In genomic region chr17:27557181-27557926, GRCm38 (mm10) we compare ENCODE assay signal across 8 mouse cellular contexts. TPM values are rescaled to one million over a fixed set of nuclear protein-coding genes. Genes with fewer than 3 reads are reported as not detected.
DNase-seq lines count a peak whose midpoint lies in the region; ATAC-seq lines count a peak whose summit lies in the region.

No protein-coding gene starts in this region.

- no peak for DNase-seq in heart, postnatal 14 days
- DNase-seq in MN1 (ENCODE audit: low spot score), result peak; percentile 80
- DNase-seq in forebrain, embryonic 11.5 days (ENCODE audit: low spot score), result peak; percentile 89
- peak; percentile 57 to 58 for DNase-seq in spleen, postnatal 14 days (ENCODE audit: low spot score in 2 of 2)
- DNase-seq in layer of hippocampus, postnatal 14 days (ENCODE audit: low spot score in 2 of 2), result no peak

- H3K27me3 ChIP-seq in heart, embryonic 13.5 days (replicated peaks), result no peaks in the 10 kb centered on the region
- no peaks in the 10 kb centered on the region for H3K27me3 ChIP-seq in forebrain, embryonic 11.5 days (ENCODE audit: control insufficient read depth, insufficient read depth, low read length)
- no peaks in the 10 kb centered on the region for H3K27me3 ChIP-seq in kidney, embryonic 16.5 days (ENCODE audit: insufficient read depth, low read length)

- H3K36me3 ChIP-seq in heart, embryonic 13.5 days, result peaks cover 21% of the 10 kb centered on the region
- peaks cover 3% of the 10 kb centered on the region; the same call in 1 of the 2 replicates for H3K36me3 ChIP-seq in forebrain, embryonic 11.5 days (ENCODE audit: control insufficient read depth, insufficient read depth, low read length)
- peaks cover 9% of the 10 kb centered on the region for H3K36me3 ChIP-seq in kidney, embryonic 16.5 days (ENCODE audit: insufficient read depth, low read length)
- H3K36me3 ChIP-seq in macrophage (ENCODE audit: inconsistent target), result peaks cover 9% of the 10 kb centered on the region; the same call in 1 of the 2 replicates

- peak overlapping the region; percentile 97 for H3K27ac ChIP-seq in heart, embryonic 13.5 days (replicated peaks)
- H3K27ac ChIP-seq in forebrain, embryonic 11.5 days (ENCODE audit: low read depth, low read length), result peak overlapping the region; percentile 96
- H3K27ac ChIP-seq in kidney, embryonic 16.5 days (ENCODE audit: low read length), result peak overlapping the region; percentile 96
- peak overlapping the region; percentile 68 for H3K27ac ChIP-seq in macrophage

- H3K4me2 ChIP-seq in heart, embryonic 13.5 days, result peak overlapping the region; percentile 86
- H3K4me2 ChIP-seq in forebrain, embryonic 11.5 days (ENCODE audit: low read depth, low read length, severe bottlenecking), result peak overlapping the region; percentile 91
- H3K4me2 ChIP-seq in kidney, embryonic 16.5 days (replicated peaks; ENCODE audit: low read depth, low read length), result peak overlapping the region; percentile 92

- H3K9me3 ChIP-seq in heart, embryonic 13.5 days, result no peaks in the 10 kb centered on the region
- no peaks in the 10 kb centered on the region for H3K9me3 ChIP-seq in forebrain, embryonic 11.5 days (ENCODE audit: control insufficient read depth, low read length)
- H3K9me3 ChIP-seq in kidney, embryonic 16.5 days (ENCODE audit: low read length), result no peaks in the 10 kb centered on the region

- peaks cover 64% of the 10 kb centered on the region for H3K4me1 ChIP-seq in heart, embryonic 13.5 days
- peaks cover 15% of the 10 kb centered on the region; the same call in 1 of the 2 replicates for H3K4me1 ChIP-seq in forebrain, embryonic 11.5 days (replicated peaks; ENCODE audit: control insufficient read depth, insufficient read depth, low read length)
- H3K4me1 ChIP-seq in kidney, embryonic 16.5 days (ENCODE audit: insufficient read depth, low read length), result peaks cover 47% of the 10 kb centered on the region

- intact Hi-C loops in heart, postnatal 14 days (cut with DNase I), result no loop called here

- peaks cover 48% of the 10 kb centered on the region for H3K79me2 ChIP-seq in macrophage (ENCODE audit: inconsistent target)

- WGBS in heart, embryonic 13.5 days, result under 1% methylated on average over 73 of the region's 75 CpGs
- WGBS in forebrain, embryonic 11.5 days, result under 1% methylated on average over 57 of the region's 75 CpGs
- under 1% methylated on average over 53 of the region's 75 CpGs for WGBS in kidney, embryonic 16.5 days
- WGBS in macrophage (ENCODE audit: missing documents), result under 1% methylated on average over 54 of the region's 75 CpGs

- no peak; the same call in 1 of the 2 replicates for ATAC-seq in heart, embryonic 13.5 days (ENCODE audit: extremely low read depth, insufficient number of reproducible peaks, low FRiP score, low TSS enrichment)
- peak; percentile 7; the same call in 1 of the 2 replicates for ATAC-seq in forebrain, embryonic 11.5 days (replicated peaks; ENCODE audit: low FRiP score)
- 0 out of 2 replicates have a peak, but pooled peaks have one; percentile 3 for ATAC-seq in kidney, embryonic 16.5 days (ENCODE audit: low FRiP score, low TSS enrichment)

- H3K4me3 ChIP-seq in heart, embryonic 13.5 days, result peak overlapping the region; percentile 88
- H3K4me3 ChIP-seq in forebrain, embryonic 11.5 days (ENCODE audit: low read depth, low read length), result peak overlapping the region; percentile 88
- H3K4me3 ChIP-seq in kidney, embryonic 16.5 days (ENCODE audit: low read length), result peak overlapping the region; percentile 80
- peak overlapping the region; percentile 58 for H3K4me3 ChIP-seq in macrophage (ENCODE audit: inconsistent target)

- H3K9ac ChIP-seq in heart, embryonic 13.5 days, result peak overlapping the region; percentile 94
- H3K9ac ChIP-seq in forebrain, embryonic 11.5 days (ENCODE audit: low read length), result peak overlapping the region; percentile 95
- H3K9ac ChIP-seq in kidney, embryonic 16.5 days (replicated peaks; ENCODE audit: low read length), result peak overlapping the region; percentile 92

RNA-seq across cellular contexts. Expression of gene Hmga1, which starts 1.1 kb away (rescaled TPM):
- 153 and 160 TPM in 2 replicates for polyA plus RNA-seq in heart, embryonic 13.5 days (2015; fragmentation: Nextera tagmentation; extraction: Ambion mirVana)
- total RNA-seq in heart, postnatal 14 days (2021), result 10 to 100 TPM; 37.1 to 38.2 TPM
- 427 and 461 TPM in 2 replicates for polyA plus RNA-seq in forebrain, embryonic 11.5 days (2014; fragmentation: Nextera tagmentation; extraction: Ambion mirVana)
- polyA plus RNA-seq in kidney, embryonic 16.5 days (2015; fragmentation: Nextera tagmentation; extraction: Ambion mirVana), result 257 and 279 TPM in 2 replicates
- 100 to 1,000 TPM in 3 of 26 experiments, 10 to 100 TPM in 23; 28.3 to 118 (median 66.0) TPM for total RNA-seq in macrophage (2018; cell fraction: chromatin; rRNA removed)
- 100 to 1,000 TPM; 322 to 681 (median 467) TPM for total RNA-seq in macrophage (2018; cell fraction: cytosol; rRNA removed)
- 100 to 1,000 TPM in 24 of 26 experiments, 10 to 100 TPM in 2; 62.1 to 302 (median 193) TPM for total RNA-seq in macrophage (2018; cell fraction: nucleus; rRNA removed)
- 300 to 634 TPM (median 423 TPM) in 3 replicates for polyA plus RNA-seq in macrophage (2018)
- 10 to 100 TPM; 31.3 to 32.7 TPM for total RNA-seq in layer of hippocampus, postnatal 14 days (2021)

RNA-seq across cellular contexts. Expression of gene AI413582, which starts 8.2 kb away (rescaled TPM):
- polyA plus RNA-seq in heart, embryonic 13.5 days (2015; fragmentation: Nextera tagmentation; extraction: Ambion mirVana), result 16.0 and 18.3 TPM in 2 replicates
- total RNA-seq in heart, postnatal 14 days (2021), result 10 to 100 TPM in 1 of 2 experiments, 1 to 10 TPM in 1; 10.0 to 10.4 TPM
- 14.6 and 16.7 TPM in 2 replicates for polyA plus RNA-seq in forebrain, embryonic 11.5 days (2014; fragmentation: Nextera tagmentation; extraction: Ambion mirVana)
- 20.2 and 23.4 TPM in 2 replicates for polyA plus RNA-seq in kidney, embryonic 16.5 days (2015; fragmentation: Nextera tagmentation; extraction: Ambion mirVana)
- total RNA-seq in macrophage (2018; cell fraction: chromatin; rRNA removed), result 10 to 100 TPM; 10.6 to 63.5 (median 31.3) TPM
- total RNA-seq in macrophage (2018; cell fraction: cytosol; rRNA removed), result 100 to 1,000 TPM in 22 of 26 experiments, 10 to 100 TPM in 4; 81.5 to 158 (median 121) TPM
- 10 to 100 TPM; 19.4 to 92.0 (median 44.1) TPM for total RNA-seq in macrophage (2018; cell fraction: nucleus; rRNA removed)
- polyA plus RNA-seq in macrophage (2018), result 42.9 to 137 TPM (median 117 TPM) in 3 replicates
- 10 to 100 TPM; 65.6 to 65.9 TPM for total RNA-seq in layer of hippocampus, postnatal 14 days (2021)

RNA-seq across cellular contexts. Expression of gene Grm4, which starts 36.2 kb away (rescaled TPM):
- polyA plus RNA-seq in heart, embryonic 13.5 days (2015; fragmentation: Nextera tagmentation; extraction: Ambion mirVana), result 0.03 and 0.08 TPM in 2 replicates
- total RNA-seq in heart, postnatal 14 days (2021), result under 1 TPM; 0.15 to 0.19 TPM
- 0.99 and 1.3 TPM in 2 replicates for polyA plus RNA-seq in forebrain, embryonic 11.5 days (2014; fragmentation: Nextera tagmentation; extraction: Ambion mirVana)
- 0.91 and 1.2 TPM in 2 replicates for polyA plus RNA-seq in kidney, embryonic 16.5 days (2015; fragmentation: Nextera tagmentation; extraction: Ambion mirVana)
- under 1 TPM in 1 of 26 experiments, not detected in 25; 0.56 TPM for total RNA-seq in macrophage (2018; cell fraction: chromatin; rRNA removed)
- not detected for total RNA-seq in macrophage (2018; cell fraction: cytosol; rRNA removed)
- under 1 TPM in 2 of 26 experiments, not detected in 24; 0.24 to 0.27 TPM for total RNA-seq in macrophage (2018; cell fraction: nucleus; rRNA removed)
- polyA plus RNA-seq in macrophage (2018), result not detected in 3 replicates
- 10 to 100 TPM; 10.7 to 19.3 TPM for total RNA-seq in layer of hippocampus, postnatal 14 days (2021)

Comparison
In these comparisons a context has a peak if more than half of its experiments do, and no peak if none do; other contexts are left out.
1. DNase-seq: peak in MN1 (single experiment), forebrain, embryonic 11.5 days (single experiment) and spleen, postnatal 14 days (2 of 2); none in heart, postnatal 14 days (0 of 2) and layer of hippocampus, postnatal 14 days (0 of 2).
2. Peak in every context shown above with its lines, with median percentiles within 50 percentile points of each other: H3K27ac ChIP-seq, H3K4me2 ChIP-seq, H3K4me3 ChIP-seq and H3K9ac ChIP-seq.